Mouse (Mus musculus) forebrain, postnatal 0 days (tissue): Measurements from ENCODE around the gene Gm15517. TPM values are rescaled to one million over a fixed set of nuclear protein-coding genes. Genes with fewer than 3 reads are reported as not detected.
"Not testable (repeated sequence)": the region's sequence is repeated elsewhere in the genome, so short reads cannot be mapped to it uniquely, and the experiment has no call there.

ENCODE experiments used
- ATAC-seq: fragments of 200-750 bp; cut with Nextera tagmentation; 2 replicates; pipeline ENCODE4 v1.8.0; 2017; ENCODE audit warnings: mild to moderate bottlenecking, moderate library complexity
- DNase-seq: peaks from one replicate; pipeline ENCODE4 v3.0.0-alpha.2; 2015
- H3K27ac ChIP-seq: fragments of 300-500 bp; sonication (generic); 2 replicates; pipeline ENCODE4 v1.5.1; 2014; ENCODE audit warnings: low read depth, mild to moderate bottlenecking, antibody characterized with exemption, low read length, moderate library complexity, mixed read lengths
- H3K27me3 ChIP-seq: fragments of 300-500 bp; sonication (generic); 2 replicates; pipeline ENCODE4 v1.6.1; 2014; ENCODE audit warnings: mild to moderate bottlenecking, low read length, mixed read lengths; ENCODE audit not compliant: insufficient read depth
- H3K36me3 ChIP-seq: fragments of 300-500 bp; sonication (generic); 2 replicates; pipeline ENCODE4 v1.6.1; 2014; ENCODE audit warnings: mild to moderate bottlenecking, moderate library complexity; ENCODE audit not compliant: insufficient read depth
- H3K4me1 ChIP-seq: fragments of 300-500 bp; sonication (generic); 2 replicates; pipeline ENCODE4 v1.6.1; 2014; ENCODE audit warnings: antibody characterized with exemption; ENCODE audit not compliant: insufficient read depth
- H3K4me2 ChIP-seq: fragments of 300-500 bp; sonication (generic); 2 replicates; pipeline ENCODE4 v1.6.1; 2014; ENCODE audit warnings: low read depth, mild to moderate bottlenecking, moderate library complexity
- H3K4me3 ChIP-seq: fragments of 300-500 bp; sonication (generic); 2 replicates; pipeline ENCODE4 v1.5.1; 2014; ENCODE audit warnings: low read depth, low read length, mixed read lengths
- H3K9ac ChIP-seq: fragments of 300-500 bp; sonication (generic); 2 replicates; pipeline ENCODE4 v1.6.1; 2014; ENCODE audit warnings: mild to moderate bottlenecking
- H3K9me3 ChIP-seq: fragments of 300-500 bp; sonication (generic); 2 replicates; pipeline ENCODE4 v1.6.1; 2016; ENCODE audit warnings: low read length
- CTCF ChIP-seq: sonication (generic); IDR thresholded peaks from 2 replicates; pipeline ENCODE4 v1.5.1; 2016; ENCODE audit warnings: antibody characterized with exemption, control low read depth, low read depth
- WGBS: fragments of 180-500 bp; shearing (Covaris S2); extraction: QIAGEN DNeasy Blood & Tissue Kit; methylation state at CpG from one replicate; pipeline ENCODE4 v1.1.7; 2014; 5-methylcytosine and 5-hydroxymethylcytosine counted together
- polyA plus RNA-seq: library from polyadenylated mRNA; unstranded; fragments of >200 nt; fragmentation: Nextera tagmentation; extraction: Ambion mirVana; gene quantifications from 2 replicates; pipeline ENCODE4 v1.2.1, GENCODE M21; 2015
- total RNA-seq: library from RNA; depleted of rRNA; stranded (reverse); fragments of >200 nt; gene quantifications from 2 replicates; pipeline ENCODE4 v1.2.3, GENCODE M21; 2014

Gene Gm15517
- total and polyA plus RNA-seq, 2 experiments from 2014 or later = not detected

DNA sequence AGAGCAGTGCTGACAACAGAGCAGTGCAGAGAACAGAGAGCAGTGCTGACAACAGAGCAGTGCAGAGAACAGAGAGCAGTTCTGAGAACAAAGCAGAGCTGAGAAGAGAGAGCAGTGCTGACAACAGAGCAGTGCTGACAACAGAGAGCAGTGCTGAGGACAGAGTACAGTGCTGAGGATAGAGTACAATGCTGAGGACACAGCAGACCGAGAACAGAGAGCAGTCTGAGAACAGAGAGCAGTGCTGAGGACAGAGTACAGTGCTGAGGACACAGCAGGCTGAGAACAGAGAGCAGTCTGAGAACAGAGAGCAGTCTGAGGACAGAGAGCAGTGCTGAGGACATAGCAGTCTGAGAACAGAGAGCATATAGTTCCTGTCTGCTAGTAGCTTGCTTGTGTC lies 20.5 kb upstream of the Gm15517 start:
- Histone ChIP-seq H3K27me3 (no peaks in the 10 kb centered on the region), H3K9ac (no peak overlapping the region), H3K4me1 (peaks cover 6% of the 10 kb centered on the region), H3K36me3 (no peaks in the 10 kb centered on the region), H3K4me3 (no peak overlapping the region), H3K27ac (no peak overlapping the region), H3K4me2 (no peak overlapping the region), H3K9me3 (no peaks in the 10 kb centered on the region)
- WGBS = 63% methylated on average over 1 of the region's 1 CpGs
- no peak; the same call in 1 of the 2 replicates for ATAC-seq
- TF ChIP-seq CTCF = no peak
- no peak for DNase-seq

DNA sequence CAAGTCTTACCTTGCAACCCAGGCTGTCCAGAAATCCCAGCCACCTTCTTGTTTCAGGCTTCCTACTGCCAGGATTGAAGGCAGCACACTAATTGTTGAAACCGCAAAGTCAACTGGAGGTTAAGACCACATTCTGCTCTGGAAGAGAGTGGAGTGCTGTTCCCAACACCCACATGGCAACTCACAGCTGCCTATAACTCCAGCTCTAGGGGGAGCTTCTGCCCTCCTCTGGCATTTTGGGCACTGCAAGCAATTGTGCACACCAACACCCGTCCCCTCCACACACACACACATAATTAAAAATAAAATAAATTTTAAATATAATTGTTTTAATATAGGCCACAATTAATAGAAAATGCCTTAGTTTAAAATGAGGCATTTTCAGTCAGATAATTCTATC lies 20.1 kb upstream of the Gm15517 start:
- no peak for ATAC-seq
- Histone ChIP-seq H3K4me1 (peaks cover 7% of the 10 kb centered on the region), H3K4me2 (no peak overlapping the region), H3K9me3 (no peaks in the 10 kb centered on the region), H3K27me3 (no peaks in the 10 kb centered on the region), H3K27ac (no peak overlapping the region), H3K36me3 (no peaks in the 10 kb centered on the region), H3K4me3 (no peak overlapping the region), H3K9ac (no peak overlapping the region)
- TF ChIP-seq CTCF = no peak
- 68% methylated on average over 2 of the region's 2 CpGs for WGBS
- no peak for DNase-seq

DNA sequence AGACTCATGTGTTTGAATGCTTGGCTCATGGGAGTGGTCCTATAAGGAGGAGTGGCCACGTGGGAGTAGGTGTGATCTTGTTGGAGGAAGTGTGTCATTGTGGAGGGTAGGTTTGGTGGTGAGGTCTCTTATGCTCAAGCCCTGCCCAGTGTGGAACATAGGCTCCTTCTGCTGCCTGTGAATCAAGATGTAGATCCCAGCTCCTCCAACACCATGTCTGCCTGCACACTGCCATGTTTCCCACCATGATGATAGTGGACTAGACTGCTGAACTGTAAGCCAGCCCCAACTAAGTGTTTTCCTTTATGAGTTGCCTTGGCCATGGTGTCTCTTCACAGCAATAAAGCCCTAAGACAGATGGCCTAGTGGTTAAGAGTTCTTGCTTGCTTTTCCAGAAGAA lies 17.2 kb upstream of the Gm15517 start:
- Histone ChIP-seq H3K36me3 (peaks cover 12% of the 10 kb centered on the region), H3K27ac (no peak overlapping the region), H3K9me3 (no peaks in the 10 kb centered on the region), H3K4me2 (no peak overlapping the region), H3K27me3 (no peaks in the 10 kb centered on the region), H3K4me1 (peaks cover 16% of the 10 kb centered on the region), H3K4me3 (no peak overlapping the region), H3K9ac (no peak overlapping the region)
- TF ChIP-seq CTCF = no peak
- no peak for ATAC-seq
- no peak for DNase-seq
- 53% methylated on average over 1 of the region's 1 CpGs for WGBS

DNA sequence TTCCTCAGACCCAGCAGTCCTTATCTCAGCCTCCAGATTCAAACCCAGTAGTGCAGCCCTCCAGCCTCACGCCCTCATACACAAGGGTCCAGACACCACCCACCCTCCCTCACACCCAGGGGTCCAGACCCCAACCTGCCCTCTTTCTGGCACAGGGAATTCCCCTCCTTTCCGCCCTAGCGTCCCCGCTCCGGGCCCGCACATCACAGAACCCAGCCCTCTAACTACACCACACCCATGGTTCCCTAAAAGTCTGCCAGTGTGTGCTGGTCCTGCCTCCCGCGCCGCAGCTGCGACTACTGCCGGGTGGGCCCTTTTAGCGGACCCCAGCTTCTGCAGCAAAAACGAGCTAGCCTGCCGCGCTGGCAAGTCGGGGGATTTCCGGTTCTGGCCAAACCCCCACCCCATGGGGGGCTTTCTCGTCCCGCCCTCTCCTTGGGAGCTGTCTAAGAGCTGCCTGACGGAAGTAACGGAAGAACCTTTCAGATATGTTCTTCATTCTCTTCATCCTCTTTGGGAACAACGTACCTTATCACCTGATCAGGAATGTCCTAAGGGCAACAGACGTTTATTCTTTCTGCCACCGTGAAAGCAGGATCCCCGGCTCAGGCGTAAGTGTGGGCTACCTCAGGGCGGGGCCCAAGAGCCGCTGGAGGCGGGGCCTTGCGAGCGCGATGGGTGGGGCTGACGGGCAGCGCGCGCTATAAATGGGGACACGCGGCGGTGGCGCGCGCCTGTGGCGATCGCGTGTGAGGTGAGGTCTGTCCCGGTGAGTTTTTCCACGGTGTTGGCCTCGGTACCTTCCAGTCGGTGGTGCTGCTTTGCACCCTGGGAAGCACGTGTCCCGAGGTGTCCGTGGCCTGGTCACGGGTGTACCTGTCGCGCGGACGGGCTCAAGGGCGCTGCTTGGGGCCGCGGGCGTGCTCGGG lies 14.9 kb upstream of the Gm15517 start, which contains the start of the genes 1700028J19Rik and 2410002F23Rik:
Gene 1700028J19Rik (minus strand): TSS at position 641 of the 929 bp plus-strand sequence.
Gene 2410002F23Rik (plus strand): TSS at position 668 of the 929 bp plus-strand sequence.
- WGBS = 1% methylated on average over 62 of the region's 62 CpGs
- Histone ChIP-seq H3K9ac (peak within 1 kb of the TSS; percentile 100), H3K4me1 (peaks cover 16% of the 10 kb centered on the region), H3K36me3 (peaks cover 33% of the 10 kb centered on the region), H3K27me3 (no peaks in the 10 kb centered on the region), H3K9me3 (no peaks in the 10 kb centered on the region), H3K4me2 (peak within 1 kb of the TSS; percentile 74), H3K4me3 (peak within 1 kb of the TSS; percentile 96), H3K27ac (peak within 1 kb of the TSS; percentile 100)
- peak; percentile 99 for DNase-seq
- ATAC-seq = peak; percentile 89
- TF ChIP-seq CTCF = no peak; the same call in 1 of the 2 replicates

DNA sequence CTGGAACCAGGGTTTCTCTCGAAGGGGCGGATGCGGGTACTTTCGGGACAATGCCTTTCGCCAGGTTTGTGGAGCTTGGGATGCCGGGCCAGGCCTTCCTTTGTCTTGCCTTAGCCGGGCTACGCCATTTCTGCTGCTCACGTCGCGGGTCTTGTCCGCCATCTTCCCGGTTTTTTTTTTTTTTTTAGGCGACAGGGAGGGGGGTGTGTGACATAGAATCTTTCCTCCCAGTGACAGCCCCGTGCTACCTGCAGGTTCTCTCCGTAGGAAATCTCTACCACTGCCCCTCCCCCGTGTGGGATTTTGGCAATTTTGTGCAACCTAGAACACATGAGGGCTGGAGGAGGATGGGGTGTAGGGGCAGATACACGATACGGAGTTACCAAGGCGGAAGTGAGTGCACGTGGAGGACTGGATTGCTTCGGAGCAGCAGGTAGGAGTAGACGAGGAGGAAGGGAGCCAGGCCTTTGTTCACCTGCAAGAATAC lies 14.2 kb upstream of the Gm15517 start:
- H3K27ac ChIP-seq = peak overlapping the region; percentile 100
- TF ChIP-seq CTCF = no peak
- peak overlapping the region; percentile 96 for H3K4me3 ChIP-seq
- no peaks in the 10 kb centered on the region for H3K9me3 ChIP-seq
- peaks cover 16% of the 10 kb centered on the region for H3K4me1 ChIP-seq
- ATAC-seq = peak; percentile 65
- peaks cover 37% of the 10 kb centered on the region for H3K36me3 ChIP-seq
- peak; percentile 80 for DNase-seq
- peak overlapping the region; percentile 74 for H3K4me2 ChIP-seq
- peak overlapping the region; percentile 100 for H3K9ac ChIP-seq
- under 1% methylated on average over 23 of the region's 23 CpGs for WGBS
- H3K27me3 ChIP-seq = no peaks in the 10 kb centered on the region

DNA sequence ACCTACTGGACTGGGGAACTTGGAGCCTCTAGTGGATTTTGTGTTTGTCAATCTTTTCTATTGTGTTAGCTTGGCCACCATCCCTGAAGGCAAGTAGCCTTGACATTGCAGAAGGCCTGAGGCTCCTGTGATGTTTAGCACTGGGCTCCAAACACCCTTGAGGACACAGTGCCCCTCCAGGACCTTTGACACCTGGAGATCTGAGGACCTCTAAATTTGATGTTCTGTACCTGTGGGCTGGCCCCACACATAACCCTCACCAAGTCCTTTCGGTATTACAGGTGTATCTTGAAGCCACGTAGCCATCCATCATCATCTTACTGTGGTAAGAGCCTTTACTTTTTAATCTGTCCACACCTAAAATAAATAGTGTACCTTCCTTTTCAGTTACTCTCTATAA lies 13.3 kb upstream of the Gm15517 start:
- Histone ChIP-seq H3K27me3 (no peaks in the 10 kb centered on the region), H3K4me3 (peak overlapping the region; percentile 96), H3K36me3 (peaks cover 46% of the 10 kb centered on the region), H3K27ac (no peak overlapping the region), H3K4me2 (peak overlapping the region; percentile 74), H3K9ac (peak overlapping the region; percentile 100), H3K4me1 (peaks cover 16% of the 10 kb centered on the region), H3K9me3 (no peaks in the 10 kb centered on the region)
- ATAC-seq = no peak
- 98% methylated on average over 2 of the region's 2 CpGs for WGBS
- no peak for TF ChIP-seq CTCF
- DNase-seq = no peak

DNA sequence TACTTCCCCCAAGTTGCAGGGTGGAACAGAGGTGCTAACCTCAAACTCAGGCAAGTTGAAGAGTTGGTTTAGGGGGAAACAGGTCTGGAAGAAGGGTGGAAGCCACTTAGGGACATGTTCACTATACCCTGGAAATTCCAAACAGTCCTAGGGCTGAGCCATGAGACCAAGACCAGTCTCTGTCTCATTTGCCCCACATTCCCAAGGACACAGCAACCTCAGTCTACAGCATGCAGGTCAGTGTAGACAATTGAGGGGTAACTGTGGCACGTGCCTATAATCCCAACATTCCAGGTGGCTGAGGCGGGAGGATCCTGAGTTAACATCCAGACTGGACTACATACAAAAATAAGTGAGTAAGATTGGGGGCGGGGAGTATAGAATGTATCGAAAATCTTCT lies 12.0 kb upstream of the Gm15517 start:
- Histone ChIP-seq H3K27me3 (no peaks in the 10 kb centered on the region), H3K36me3 (peaks cover 55% of the 10 kb centered on the region), H3K27ac (no peak overlapping the region), H3K4me2 (no peak overlapping the region), H3K4me3 (no peak overlapping the region), H3K9ac (no peak overlapping the region), H3K9me3 (no peaks in the 10 kb centered on the region), H3K4me1 (peaks cover 16% of the 10 kb centered on the region)
- WGBS = 87% methylated on average over 4 of the region's 4 CpGs
- no peak for ATAC-seq
- DNase-seq = no peak
- TF ChIP-seq CTCF = no peak

DNA sequence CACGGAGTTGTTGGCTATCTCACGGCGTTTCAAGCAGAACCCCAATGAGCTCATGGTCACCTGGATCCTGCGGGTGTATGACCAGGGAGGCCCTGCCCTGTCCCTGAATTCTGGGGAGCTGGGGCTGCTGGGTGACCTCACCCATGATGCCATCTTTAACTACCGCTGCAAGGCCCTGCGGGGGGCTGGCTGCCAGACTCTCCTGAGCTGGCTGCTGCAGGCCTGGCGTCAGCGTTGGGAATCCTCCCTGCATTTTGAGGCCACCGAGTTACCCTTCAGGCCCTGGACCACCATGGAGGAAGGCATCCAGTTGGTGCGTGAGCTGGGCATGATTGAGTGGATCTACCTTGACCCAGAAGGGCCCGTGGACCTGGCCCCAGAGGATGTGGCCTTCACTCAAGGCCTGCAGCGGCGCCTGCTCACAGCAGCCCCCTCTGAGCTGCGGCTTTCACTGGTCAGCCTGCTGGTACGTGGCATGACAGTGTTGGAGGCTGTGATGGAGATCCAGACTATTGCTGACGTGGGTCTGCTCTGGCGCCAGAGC lies 10.4 kb upstream of the Gm15517 start:
- H3K4me3 ChIP-seq, DNase-seq, H3K27ac ChIP-seq, ATAC-seq, H3K4me1 ChIP-seq, H3K4me2 ChIP-seq, H3K9me3 ChIP-seq, H3K9ac ChIP-seq, H3K27me3 ChIP-seq: not testable (repeated sequence)
- H3K36me3 ChIP-seq = peaks cover 55% of the 10 kb centered on the region
- WGBS = 87% methylated on average over 17 of the region's 17 CpGs
